Mouse (Mus musculus): ENCODE measurements around the gene Cdr2.
A peak's percentile ranks its signal among the peaks of the same experiment; 100 is the strongest.
"Not testable (repeated sequence)": the region's sequence is repeated elsewhere in the genome, so short reads cannot be mapped to it uniquely, and the experiment has no call there.

Gene Cdr2

DNA sequence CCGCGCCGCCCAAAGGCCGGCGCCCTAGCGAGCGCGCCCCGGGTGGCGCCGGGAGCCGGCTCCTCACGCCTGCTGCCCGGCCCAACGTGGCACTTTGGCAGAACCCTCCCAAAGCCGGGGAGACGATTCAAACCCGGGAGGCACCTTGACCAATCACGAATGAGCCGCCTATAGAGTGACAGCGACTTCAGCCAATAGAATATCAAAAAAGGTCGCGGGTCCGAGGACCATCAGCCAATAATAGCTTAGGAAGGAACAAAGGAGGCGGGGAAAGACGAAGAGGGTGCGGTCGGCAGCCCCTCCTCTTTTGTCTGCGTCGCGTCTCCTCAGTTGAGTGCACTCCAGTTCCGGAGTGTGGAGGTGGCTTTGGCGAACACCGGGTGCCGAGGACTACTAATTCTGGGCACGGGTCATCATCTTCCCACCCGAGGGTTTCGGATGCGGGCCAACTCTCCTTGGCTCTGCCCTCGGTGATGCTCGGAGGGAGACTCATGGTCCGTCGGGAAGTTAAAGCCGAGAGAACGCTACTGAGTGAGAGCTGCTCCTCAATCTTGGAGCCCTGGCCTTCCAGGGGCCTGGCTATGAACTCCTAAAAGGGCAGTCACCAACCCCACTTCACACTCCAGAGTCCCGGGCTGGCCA, at the start of gene Cdr2, which contains the start of gene Mfsd13b:
TSS of gene Cdr2 (minus strand) at position 113 of the 642 bp plus-strand sequence.
TSS of gene Mfsd13b (plus strand) at position 310 of the 642 bp plus-strand sequence.
- peak; percentile 93 for DNase-seq

DNA sequence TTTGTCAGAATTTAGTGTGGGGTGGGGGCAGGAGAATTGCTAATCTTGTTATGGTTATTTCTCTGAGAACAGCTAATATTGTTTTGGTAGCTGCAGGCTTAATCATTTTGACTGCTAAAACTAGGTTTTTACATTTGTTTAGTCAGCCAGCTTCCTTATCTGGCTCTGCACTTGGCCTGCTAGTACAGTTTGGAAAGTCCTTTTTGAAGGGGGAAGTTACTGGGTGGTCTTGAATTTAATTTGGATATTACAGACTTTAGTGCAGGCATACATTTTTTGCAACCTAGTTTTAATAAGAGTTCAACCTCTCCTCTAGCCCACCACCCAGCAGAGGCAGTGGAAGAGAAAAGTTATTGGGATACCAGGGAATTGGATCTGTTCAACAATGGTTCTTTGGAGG, 47.8 kb upstream of the Cdr2 start:
- DNase-seq: not testable (repeated sequence)

DNA sequence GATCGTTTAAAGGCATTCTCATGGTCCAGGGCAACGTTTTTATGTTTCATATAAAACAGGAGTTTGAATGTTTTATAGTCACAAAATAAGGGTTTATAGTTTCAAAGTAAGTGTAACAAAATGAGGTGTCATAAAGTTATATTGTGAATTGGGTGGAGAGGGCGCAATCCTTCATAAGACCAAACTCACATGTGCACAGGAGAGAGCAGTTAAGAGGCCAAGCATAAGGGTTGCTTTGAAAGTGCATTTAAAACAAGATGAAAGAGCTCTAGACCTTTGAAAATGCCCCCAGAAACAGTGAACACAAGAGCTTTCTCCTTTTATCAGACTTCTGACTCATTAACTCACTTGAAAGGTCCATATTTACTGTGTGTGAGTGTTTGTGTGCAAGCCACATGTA, 44.2 kb upstream of the Cdr2 start:
- DNase-seq: no peak

DNA sequence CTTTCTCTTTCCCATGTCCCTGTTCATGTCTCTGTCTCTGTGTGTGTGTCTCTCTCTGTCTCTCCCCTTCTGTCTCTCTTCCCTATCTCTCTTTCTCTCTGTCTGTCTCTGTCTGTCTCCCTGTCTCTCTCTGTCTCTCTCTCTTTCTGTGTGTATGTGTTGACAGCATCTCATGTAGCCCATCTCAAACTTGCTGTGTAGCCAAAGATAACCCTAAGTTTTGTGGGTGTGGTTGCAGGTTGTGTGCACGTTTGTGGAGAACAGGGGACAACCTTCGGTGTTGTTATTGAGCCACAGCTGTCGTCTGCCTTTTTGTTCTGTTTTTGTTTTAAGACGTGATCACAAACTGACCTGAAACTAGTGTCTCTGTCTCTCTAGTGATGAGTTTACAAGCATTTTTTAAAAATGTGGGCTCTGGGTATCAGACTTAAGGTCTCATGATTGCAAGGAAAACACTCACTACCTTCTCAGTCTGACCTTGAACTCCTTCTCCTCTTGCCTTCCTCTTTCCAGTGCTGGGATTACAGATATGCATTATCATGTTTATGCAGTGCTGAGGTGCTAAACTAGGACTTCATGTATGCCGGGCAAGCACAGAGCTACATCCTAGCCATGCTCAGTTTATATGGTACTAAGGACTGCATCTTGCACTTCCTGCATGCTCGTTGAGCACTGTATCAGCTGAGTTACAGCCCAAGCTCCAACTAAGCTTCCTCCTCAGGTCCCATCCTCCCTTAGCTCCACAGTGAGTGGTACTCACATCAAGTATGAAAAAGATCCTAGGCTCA, 43.3 kb upstream of the Cdr2 start:
- no peak for DNase-seq

DNA sequence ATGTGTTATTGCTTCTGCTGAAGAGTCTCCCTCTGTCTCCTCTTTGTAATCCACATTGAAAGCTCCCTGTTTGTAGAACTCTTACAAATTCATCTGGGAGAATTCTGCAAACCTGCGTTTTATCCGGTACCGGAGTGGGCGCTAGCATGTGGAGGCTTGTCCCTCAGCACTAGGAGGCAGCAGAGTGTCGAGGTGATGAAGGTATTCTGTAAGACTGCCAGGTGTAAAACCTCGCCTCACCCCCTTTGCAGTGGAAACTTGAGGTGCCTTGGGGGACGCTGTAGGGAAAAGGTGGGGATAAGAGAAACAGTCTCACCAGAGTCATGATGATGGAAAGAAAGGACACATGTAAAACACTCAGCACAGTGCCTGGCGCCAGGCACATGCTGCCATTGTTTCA, 38.2 kb upstream of the Cdr2 start:
- DNase-seq: no peak

DNA sequence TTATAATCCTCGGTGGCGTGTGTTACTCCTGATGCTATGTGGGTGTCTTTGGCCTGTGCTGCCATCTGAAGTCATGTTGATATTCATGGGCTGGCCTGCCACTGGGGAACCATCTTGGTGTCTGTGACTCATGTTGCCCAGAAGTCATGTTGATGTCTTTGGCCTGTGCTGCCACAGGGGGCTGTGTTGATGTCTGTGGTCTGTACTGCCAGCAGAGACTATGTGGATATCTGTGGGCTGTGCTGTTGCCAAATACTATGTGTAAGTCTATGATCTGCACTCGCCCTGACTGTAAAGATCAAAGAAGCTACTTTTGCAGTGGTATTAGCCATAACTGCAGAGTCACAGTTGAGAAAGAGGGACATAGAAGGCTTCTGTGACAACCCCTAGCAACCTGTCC, 36.7 kb upstream of the Cdr2 start:
- no peak for DNase-seq

DNA sequence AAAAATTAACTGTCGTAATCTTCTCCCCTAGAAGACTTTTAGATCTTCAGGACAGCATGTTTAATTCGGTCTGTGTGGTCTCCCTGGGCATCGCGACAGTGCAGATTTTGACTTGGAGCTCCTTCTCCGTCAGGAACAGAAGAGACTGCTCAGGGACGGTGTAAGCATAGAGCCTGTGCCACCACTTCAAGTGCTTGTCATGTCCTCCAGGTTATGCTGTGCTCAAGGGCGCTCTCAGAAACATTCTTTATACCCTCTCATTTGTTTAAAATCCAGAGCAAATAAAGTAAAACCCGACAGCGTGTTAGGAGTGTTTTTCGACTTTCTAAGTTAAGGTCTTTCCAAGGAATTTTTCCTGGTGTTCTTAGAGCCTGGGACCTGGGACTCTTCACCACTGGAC, 32.4 kb upstream of the Cdr2 start:
- no peak for DNase-seq

DNA sequence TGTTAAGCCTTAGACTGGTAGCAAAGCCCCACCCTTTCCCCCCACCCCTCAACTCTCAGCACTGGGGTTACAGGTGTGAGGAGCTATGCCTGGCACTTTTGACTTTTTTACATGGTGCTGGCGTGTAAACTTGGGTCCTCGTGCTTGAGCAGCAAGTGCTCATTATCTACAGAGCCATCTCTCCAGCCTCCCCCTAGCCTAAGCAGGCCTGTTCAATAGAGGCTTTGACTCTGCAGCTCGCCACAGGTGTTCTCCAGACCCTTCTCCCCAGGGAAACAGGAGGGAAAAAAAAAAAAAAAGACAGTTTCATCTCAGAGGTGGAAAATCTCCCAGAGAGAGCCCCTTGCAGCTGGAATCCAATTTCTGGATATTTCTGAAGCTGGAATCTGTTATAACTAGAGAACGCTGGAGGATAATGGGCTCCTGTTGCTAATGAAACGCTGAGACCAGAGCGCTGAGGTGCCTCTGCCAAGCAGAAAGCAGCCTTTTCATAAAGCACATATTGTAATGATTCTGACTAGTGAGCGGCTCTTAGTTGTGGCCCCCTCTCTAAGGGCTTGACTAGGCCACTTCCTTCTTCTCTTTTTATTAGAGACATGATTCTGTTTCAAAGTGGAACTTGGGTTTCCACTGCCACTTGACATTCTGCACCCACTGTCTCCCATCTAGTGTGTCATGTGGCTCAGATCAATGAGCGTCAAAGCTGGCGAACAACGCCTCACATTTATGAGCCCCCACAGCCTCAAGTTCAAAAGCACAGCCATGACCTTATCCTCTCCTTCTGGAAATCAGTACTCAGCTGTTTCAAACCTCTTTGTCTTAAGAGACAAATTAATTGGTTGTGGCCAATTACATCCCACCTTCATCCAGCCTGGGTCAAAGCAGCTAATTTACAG, 29.9 kb upstream of the Cdr2 start:
- DNase-seq: no peak

DNA sequence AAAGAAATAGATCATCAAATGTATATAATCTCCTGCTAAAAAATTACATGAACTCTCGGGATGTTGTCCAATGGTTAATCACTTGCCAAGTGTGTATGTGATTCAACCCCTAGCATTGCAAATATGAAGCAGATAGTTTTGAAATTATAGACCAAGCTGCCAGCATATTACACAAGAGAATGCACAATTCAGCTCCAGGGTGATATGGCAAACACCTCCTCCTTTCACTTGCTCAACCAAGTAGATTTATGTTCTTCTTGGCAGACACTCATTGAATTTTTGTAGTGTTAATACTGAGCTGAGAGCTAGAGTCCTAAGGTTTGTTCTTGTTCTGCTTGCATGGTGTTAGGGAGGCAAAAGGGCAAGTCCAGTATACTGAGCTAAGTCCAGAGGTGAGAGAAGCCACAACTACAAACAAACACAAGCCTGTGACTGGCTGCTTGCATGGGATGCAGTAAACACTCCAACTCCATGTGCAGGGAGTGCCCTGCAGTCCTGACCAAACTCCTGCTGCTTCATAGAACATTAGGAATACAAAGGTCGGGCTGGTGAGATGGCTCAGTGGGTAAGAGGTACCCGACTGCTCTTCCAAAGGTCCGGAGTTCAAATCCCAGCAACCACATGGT, 21.8 kb upstream of the Cdr2 start:
- DNase-seq: no peak

DNA sequence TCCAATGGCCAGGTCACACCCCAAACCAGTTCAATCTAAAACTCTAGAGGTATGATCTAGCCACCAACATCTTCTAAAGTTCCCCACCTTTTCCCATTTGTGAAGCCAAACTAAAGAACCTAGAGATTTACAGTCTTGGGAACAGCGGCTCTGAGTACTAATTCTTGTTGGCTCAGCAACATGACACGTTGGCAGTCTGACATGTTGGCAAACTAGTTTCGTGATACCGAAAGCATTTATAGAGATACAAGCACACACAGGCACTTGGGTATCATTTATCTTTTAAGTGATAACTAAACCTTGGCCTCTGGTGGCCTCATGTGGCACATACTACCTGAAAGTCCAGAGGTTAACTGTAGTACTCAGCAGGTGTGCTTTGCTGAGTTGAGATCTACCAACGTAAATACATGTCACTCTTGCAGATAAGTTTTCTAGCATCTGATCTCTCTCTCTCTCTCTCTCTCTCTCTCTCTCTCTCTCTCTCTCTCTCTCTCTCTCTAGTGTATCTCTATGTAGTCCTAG, 20.4 kb upstream of the Cdr2 start:
- DNase-seq: no peak

DNA sequence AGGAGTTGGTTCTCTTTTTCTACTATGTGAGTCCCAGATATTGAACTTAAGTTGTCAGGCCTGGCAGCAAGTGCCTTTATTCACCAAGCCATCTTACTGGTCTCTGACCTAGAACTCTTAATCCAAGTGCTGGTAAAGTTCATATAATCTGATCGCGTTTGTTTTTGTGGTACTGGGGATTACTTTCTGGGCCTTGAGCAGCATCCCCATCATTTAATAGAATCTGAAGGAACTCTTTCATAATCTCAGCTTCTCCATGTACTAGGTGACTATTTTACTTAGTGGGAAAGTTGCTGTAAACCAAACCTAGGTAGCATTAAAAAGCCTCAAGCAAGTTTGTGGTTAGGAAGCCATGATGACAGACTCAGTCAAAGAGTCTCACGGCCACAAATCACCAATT, 19.8 kb upstream of the Cdr2 start:
- no peak for DNase-seq

DNA sequence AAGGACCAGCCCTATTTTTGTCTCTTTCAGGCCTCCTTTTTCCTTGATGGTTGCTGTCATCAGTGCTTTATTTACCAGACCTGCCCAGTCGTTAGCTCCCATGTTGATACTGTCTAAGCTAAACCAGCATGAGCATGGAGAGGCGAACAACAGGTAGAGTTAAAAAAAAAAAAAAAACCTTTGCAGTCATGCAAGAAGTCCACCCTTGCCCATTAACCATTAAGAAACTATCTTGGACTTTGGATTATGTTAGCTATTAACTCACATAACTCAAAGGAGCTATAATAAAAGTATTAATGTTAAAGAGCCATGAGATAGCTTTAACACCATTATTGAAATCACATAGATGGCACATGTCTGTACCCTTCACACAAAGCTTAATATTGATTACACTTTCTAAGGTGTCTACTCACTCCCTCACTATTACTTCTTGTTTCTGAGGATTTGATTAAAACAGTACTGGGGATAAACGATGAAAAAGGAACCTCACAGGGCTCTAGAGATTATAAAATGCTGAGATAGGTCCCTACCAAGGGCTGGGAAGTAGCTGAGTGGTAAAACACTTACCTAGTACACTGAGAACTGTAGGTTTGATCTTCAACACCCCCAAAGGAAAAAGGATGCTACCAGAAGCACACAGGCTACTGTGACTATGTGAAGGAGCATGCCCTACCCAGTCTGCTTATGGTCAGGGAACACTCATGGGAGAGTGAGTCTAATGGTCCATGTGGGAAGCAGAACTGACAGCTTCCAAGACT, 18.1 kb upstream of the Cdr2 start:
- no peak for DNase-seq

DNA sequence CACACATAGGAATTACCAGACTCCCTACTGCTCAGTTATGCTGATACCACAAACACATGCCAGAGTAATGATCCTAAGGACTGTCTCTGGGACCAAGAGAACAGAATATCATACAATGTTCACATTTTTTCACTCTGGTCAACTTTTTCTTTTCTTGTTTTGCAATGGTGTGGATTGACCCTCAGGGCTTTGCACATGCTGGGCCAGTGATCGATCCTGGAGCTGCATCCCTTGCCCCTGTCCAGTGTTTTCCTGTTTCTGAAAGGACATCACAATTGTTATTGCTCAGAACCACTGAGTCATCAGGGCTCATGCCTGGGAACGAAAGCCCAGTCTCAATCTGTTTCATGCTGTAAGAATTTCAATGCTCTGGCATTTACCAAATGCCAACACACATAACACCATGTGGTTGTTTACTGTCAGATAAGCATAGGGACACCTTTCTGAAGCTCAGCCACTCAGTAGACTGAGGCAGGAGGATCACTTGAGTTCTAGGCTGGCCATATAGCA, 17.0 kb upstream of the Cdr2 start:
- no peak for DNase-seq

DNA sequence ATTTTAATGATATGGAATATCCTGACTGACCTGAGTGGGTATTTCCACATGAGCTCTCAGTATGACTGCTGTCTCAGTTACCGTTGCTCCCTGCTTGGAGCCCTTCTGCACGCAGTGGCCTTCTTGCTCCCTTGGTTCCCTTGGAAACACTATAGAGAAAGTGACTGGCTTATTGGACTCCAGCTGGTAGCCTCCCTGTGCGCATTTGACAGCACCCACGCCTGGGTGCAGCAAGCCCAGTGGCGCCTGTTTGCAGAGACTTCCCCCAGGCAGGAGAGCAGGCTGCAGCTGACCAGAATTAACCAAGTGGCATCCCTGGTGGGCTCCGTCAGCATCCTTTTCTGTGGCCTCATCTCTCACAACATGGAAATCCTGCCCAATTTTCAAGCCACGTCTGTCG, 9.1 kb upstream of the Cdr2 start:
- DNase-seq: no peak

DNA sequence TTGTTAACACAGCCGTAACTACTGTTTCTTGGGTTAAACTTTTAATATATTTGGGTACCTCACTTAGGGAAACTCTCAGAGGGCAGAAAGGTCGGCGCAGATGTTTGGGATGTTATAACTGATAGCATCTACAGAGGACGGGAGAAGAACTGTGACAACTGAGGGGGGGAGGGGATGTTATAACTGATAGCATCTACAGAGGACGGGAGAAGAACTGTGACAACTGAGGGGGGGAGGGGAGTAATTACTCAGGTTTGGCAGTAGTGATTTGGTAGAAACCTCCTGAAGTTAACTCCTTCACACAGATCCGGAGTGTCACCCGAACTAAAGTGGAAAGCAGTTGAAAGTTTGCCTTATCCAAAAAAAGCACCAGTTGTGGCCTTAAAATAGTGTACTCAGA, 856 bp upstream of the Cdr2 start:
- DNase-seq: no peak

DNA sequence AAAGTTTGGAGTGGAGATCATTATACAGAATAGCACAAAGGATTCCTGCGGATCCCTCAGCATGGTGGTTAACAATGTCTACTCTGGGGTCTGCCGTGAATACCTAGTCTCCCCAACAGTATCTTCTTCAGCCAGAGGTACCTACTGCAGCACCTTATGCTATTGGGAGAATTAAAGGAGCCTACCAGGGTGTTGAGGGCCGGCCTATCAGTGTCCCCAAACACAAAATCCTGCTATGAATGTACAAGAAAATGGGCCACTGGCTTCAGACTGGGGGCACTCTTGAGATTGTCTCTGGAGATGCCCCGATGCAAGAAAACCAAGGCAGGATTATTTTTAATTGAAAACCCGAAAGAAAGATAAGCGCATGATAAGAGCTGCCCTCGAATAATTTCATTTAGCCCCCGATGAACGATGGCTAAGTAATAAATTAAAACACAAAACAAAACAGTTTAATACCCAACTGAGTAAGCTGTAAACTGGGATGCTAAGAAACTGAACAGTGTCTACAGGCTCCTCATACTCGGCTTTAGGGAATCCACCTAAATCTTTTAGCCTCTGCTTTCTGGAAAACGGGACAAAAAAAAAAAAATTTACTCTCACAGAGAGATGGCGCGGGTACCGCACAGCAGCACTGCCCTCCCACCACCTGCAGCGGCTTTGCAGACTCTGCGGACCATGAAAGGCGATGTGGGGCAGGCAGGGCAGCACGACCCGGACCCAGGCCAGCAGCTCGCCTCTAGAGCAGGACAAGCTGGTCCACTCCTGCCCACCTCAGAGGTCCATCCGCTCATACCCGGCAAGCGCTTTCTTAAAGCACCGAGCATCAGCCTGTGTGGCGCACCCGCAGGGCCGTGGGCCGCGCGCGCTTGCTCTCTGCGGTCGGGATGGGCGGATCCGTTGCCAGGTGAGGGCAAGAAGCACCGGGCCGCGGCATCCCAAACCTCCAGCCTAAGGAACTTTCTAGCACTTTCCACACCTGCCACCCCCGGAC, 884 bp downstream of the Cdr2 start:
- peak; percentile 30 for DNase-seq

DNA sequence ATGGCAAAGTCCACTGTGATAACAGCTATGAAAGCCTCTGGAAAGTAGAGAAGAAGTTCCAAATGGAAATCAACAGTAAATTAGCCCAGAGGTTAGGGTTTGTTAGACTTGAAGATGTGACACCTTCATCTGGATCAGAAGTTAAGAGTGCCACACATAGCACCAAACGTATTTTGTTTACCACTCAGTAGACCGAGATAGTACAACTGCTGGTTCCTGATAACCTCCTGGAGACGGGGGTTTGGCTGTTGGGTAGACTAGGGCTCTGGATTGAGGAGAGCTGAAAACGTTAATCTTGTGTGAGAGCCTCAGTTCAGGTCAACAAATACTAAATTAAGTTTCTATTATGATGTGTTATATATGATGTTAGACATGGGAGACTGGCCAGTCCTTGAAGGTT, 2.1 kb downstream of the Cdr2 start:
- DNase-seq: no peak

DNA sequence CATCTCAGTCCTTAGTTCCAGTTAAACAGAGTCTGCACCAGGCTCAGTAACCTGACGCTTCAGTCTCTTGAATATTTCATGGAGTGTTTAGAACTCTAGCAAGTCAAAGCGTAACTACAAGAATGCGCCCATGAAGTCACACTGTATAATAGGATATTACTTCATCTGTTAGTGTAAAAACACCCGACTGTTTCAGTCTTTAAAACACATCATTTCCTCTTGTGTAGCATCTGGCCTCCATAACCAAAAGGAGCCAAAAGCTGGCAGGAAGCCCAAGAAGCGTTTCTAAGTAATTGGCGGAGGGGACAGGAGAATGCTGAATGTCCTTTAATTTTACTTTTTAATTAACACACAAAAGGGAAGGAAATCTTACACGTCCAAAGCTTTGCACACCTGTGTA, 5.0 kb downstream of the Cdr2 start:
- no peak for DNase-seq

DNA sequence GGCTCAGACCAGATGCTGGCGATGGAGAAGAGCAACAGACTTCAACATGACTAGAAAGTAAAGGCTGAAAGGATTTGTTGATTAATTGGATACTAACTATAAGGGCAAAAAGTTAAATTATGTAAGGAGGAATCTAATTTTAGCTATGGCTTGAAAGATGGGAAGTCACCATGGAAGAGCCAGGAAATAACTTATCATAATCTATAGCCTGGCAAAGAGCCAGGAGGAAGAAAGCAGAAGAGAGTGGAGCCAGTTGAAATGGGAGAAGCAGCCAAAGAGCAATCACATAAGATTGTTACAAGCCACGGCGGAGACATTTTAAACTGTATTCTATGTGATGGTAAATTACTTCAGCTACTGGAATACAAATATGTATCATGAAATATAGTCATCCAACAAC, 8.1 kb downstream of the Cdr2 start:
- DNase-seq: no peak

DNA sequence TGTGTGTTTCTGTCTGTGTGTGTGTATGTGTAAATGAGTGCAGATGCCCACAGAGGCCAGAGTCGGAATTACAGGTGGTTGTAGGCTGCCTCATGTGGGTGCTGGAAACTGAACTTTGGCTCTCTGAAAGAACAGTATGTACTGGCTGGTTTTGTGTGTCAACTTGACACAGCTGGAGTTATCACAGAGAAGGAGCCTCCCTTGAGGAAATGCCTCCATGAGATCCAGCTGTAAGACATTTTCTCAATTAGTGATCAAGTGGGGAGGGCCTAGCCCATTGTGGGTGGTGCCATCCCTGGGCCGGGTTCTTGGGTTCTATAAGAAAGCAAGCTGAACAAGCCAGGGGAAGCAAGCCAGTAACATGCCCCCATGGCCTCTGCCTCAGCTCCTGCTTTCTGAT, 9.6 kb downstream of the Cdr2 start:
- not testable (repeated sequence) for DNase-seq

DNA sequence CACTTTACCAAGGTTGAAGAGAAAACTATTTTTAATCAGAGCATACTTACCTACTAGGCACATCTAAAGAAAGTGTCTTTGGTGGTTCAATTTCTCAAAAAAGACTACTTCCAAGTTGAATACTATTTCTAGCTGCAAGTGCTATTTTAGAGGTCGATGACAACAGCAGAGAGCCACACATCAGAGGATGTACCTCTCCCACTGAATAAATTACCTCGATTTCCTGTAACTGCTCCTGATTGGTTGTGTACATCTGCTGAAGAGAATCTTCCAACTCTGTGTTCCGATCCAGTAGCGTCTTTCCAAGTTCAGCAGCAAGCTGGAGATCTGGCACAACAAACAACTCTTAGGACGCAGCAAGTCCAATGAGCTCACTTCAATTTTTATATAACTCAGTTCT, 12.0 kb downstream of the Cdr2 start:
- no peak for DNase-seq
